Mouse (Mus musculus): ENCODE measurements around the gene Fjx1. TPM values are rescaled to one million over a fixed set of nuclear protein-coding genes. Genes with fewer than 3 reads are reported as not detected.

Gene Fjx1
- total and polyA plus RNA-seq, 2 experiments from 2014 or later, result 28.5 to 91.8 TPM

GRCm38 (mm10) chr2:102463587-102464341, 11.5 kb upstream of the Fjx1 start:
- no peaks in the 10 kb centered on the region for H3K9me3 ChIP-seq (ENCODE audit: low read length)
- no peak overlapping the region for H3K9ac ChIP-seq (replicated peaks; ENCODE audit: low read length, poor library complexity, severe bottlenecking)
- WGBS, result 59% methylated on average over 12 of the region's 12 CpGs
- no peaks in the 10 kb centered on the region for H3K36me3 ChIP-seq (ENCODE audit: insufficient read depth, low read length)
- no peak for TF ChIP-seq CTCF (IDR thresholded peaks at IDR 0.05)
- no peaks in the 10 kb centered on the region for H3K27me3 ChIP-seq (ENCODE audit: insufficient read depth, low read length)
- no peak overlapping the region for H3K4me2 ChIP-seq (ENCODE audit: low read depth, low read length, poor library complexity, severe bottlenecking)
- DNase-seq (ENCODE audit: low spot score) (peak; percentile 84), ATAC-seq (ENCODE audit: low FRiP score) (peak; percentile 81)
- peak overlapping the region; percentile 19; the same call in 1 of the 2 replicates for H3K27ac ChIP-seq (ENCODE audit: low read depth, low read length)
- no peaks in the 10 kb centered on the region for H3K4me1 ChIP-seq (ENCODE audit: insufficient read depth, low read length)
- no peak overlapping the region for H3K4me3 ChIP-seq (ENCODE audit: low read depth, low read length)

DNA sequence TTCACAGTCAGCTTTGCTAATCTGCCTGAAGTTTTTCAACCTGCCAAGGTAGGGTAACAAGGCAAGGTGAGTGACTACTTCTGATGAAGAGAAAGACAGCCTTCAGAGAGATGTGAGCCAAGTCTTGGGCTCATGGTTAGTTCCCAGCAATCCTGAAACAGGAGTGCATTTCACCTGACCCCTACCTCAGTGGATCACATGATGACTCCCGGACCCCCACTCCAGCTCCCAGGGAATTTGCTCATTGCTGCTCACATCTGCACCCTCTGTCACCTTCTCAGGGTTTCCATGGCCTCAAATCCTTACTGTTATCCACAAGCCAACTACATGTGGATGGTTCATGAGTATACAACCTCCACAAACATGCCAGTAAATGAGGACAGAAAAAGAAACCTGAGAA, 9.2 kb upstream of the Fjx1 start:
- WGBS, result 85% methylated on average over 1 of the region's 1 CpGs
- H3K4me1 ChIP-seq (ENCODE audit: insufficient read depth, low read length), result no peaks in the 10 kb centered on the region
- no peak for ATAC-seq (ENCODE audit: low FRiP score)

DNA sequence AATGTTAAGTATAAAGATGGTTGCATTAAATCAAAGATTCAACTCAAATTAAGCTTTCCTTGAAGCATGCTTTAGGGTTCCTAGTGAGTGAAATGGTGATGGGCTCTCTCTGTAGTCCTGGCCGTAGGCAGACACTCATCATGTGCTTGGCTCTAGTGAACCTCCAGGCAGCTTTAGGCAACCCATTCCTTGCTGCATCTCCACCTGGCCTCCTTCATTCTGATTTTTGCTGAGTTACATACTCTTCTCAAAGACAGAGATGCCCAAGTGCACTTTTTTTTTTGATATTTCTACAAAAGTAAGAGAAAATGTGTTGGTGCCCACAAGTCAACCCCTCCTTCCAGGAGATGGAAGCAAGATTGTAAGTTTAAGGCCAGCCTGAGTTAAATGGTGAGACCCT, 2.8 kb upstream of the Fjx1 start:
- DNase-seq (ENCODE audit: low spot score) (no peak), ATAC-seq (ENCODE audit: low FRiP score) (no peak)
- H3K36me3 ChIP-seq (ENCODE audit: insufficient read depth, low read length), result no peaks in the 10 kb centered on the region
- H3K27ac ChIP-seq (ENCODE audit: low read depth, low read length), result no peak overlapping the region
- H3K9me3 ChIP-seq (ENCODE audit: low read length), result no peaks in the 10 kb centered on the region
- no peaks in the 10 kb centered on the region for H3K4me1 ChIP-seq (ENCODE audit: insufficient read depth, low read length)
- H3K4me2 ChIP-seq (ENCODE audit: low read depth, low read length, poor library complexity, severe bottlenecking), result no peak overlapping the region
- H3K27me3 ChIP-seq (ENCODE audit: insufficient read depth, low read length), result no peaks in the 10 kb centered on the region; the same call in 1 of the 2 replicates
- no peak for TF ChIP-seq CTCF (IDR thresholded peaks at IDR 0.05)
- H3K4me3 ChIP-seq (ENCODE audit: low read depth, low read length), result no peak overlapping the region
- H3K9ac ChIP-seq (replicated peaks; ENCODE audit: low read length, poor library complexity, severe bottlenecking), result no peak overlapping the region
- 89% methylated on average over 1 of the region's 1 CpGs for WGBS

More for the DNA sequence above, 9.2 kb upstream of the Fjx1 start:
- H3K4me2 ChIP-seq (ENCODE audit: low read depth, low read length, poor library complexity, severe bottlenecking), result no peak overlapping the region
- no peak for TF ChIP-seq CTCF (IDR thresholded peaks at IDR 0.05)
- H3K27ac ChIP-seq (ENCODE audit: low read depth, low read length), result no peak overlapping the region
- no peak for DNase-seq (ENCODE audit: low spot score)
- H3K36me3 ChIP-seq (ENCODE audit: insufficient read depth, low read length), result no peaks in the 10 kb centered on the region
- H3K4me3 ChIP-seq (ENCODE audit: low read depth, low read length), result no peak overlapping the region
- no peak overlapping the region for H3K9ac ChIP-seq (replicated peaks; ENCODE audit: low read length, poor library complexity, severe bottlenecking)
- H3K27me3 ChIP-seq (ENCODE audit: insufficient read depth, low read length), result no peaks in the 10 kb centered on the region
- H3K9me3 ChIP-seq (ENCODE audit: low read length), result no peaks in the 10 kb centered on the region

GRCm38 (mm10) chr2:102453447-102453846, 1.1 kb upstream of the Fjx1 start:
- Histone ChIP-seq H3K4me2 (ENCODE audit: low read depth, low read length, poor library complexity, severe bottlenecking) (no peak overlapping the region), H3K27ac (ENCODE audit: low read depth, low read length) (no peak overlapping the region), H3K9ac (replicated peaks; ENCODE audit: low read length, poor library complexity, severe bottlenecking) (no peak overlapping the region), H3K36me3 (ENCODE audit: insufficient read depth, low read length) (no peaks in the 10 kb centered on the region), H3K4me1 (ENCODE audit: insufficient read depth, low read length) (no peaks in the 10 kb centered on the region), H3K9me3 (ENCODE audit: low read length) (no peaks in the 10 kb centered on the region), H3K4me3 (ENCODE audit: low read depth, low read length) (no peak overlapping the region), H3K27me3 (ENCODE audit: insufficient read depth, low read length) (no peaks in the 10 kb centered on the region; the same call in 1 of the 2 replicates)
- peak; percentile 83 for TF ChIP-seq CTCF (IDR thresholded peaks at IDR 0.05)
- WGBS, result 26% methylated on average over 3 of the region's 3 CpGs
- DNase-seq (ENCODE audit: low spot score) (peak; percentile 72), ATAC-seq (ENCODE audit: low FRiP score) (no peak)

DNA sequence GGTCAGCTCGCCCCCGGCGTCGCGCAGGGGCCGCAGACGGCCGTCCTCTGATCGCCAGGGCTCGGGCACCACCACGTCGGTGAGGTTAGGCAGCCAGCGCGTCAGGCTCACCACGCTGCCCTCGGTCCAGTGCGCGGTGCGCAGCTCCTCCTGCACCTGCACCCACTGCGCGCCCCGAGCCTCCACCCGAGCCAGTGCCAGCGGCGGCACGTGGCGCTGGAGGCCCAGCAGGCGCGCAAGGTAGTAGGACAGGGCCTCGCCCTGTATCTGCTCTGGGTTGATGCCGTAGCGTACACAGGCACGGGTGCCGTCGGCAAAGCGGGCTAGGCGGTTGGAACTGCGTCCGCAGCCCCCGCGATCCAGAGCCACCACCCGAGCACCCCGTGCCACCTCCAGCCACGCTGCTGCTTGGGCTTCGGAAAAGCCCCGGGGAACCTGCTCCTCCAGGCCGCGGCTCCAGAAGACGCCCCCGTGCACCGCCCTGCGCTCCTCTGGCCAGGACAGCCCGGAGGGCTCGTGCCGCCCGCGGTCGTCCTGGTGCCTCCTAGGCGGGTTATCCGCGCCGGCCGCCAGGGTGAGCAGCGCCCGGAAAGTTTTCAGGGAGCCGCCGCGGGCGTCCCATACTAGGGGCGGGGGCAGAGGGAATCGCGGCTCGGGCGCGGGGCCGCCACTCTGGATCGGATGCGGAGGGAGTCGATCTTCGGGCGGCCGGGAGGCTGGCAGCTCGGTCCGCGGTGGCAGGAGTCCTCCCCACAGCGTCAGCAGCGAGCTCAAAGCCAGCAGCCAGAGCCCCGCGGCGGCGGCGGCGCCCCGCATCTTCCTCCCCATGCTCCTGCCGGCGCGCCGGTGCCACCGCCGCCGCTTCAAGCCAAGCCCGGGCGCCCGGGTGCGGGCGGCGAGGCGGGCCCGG, 1.3 kb downstream of the Fjx1 start:
- ATAC-seq (ENCODE audit: low FRiP score) (peak; percentile 61), DNase-seq (ENCODE audit: low spot score) (peak; percentile 49)
- Histone ChIP-seq H3K9ac (replicated peaks; ENCODE audit: low read length, poor library complexity, severe bottlenecking) (peak overlapping the region; percentile 84), H3K4me3 (ENCODE audit: low read depth, low read length) (peak overlapping the region; percentile 85), H3K9me3 (ENCODE audit: low read length) (no peaks in the 10 kb centered on the region), H3K4me1 (ENCODE audit: insufficient read depth, low read length) (no peaks in the 10 kb centered on the region; the same call in 1 of the 2 replicates), H3K27ac (ENCODE audit: low read depth, low read length) (peak overlapping the region; percentile 82), H3K36me3 (ENCODE audit: insufficient read depth, low read length) (no peaks in the 10 kb centered on the region), H3K27me3 (ENCODE audit: insufficient read depth, low read length) (no peaks in the 10 kb centered on the region; the same call in 1 of the 2 replicates), H3K4me2 (ENCODE audit: low read depth, low read length, poor library complexity, severe bottlenecking) (peak overlapping the region; percentile 95)
- under 1% methylated on average over 81 of the region's 109 CpGs for WGBS
- TF ChIP-seq CTCF (IDR thresholded peaks at IDR 0.05), result peak; percentile 41

Measured in midbrain, postnatal 0 days (tissue).